Mouse (Mus musculus): Measurements from ENCODE around the gene Tyro3. TPM values are rescaled to one million over a fixed set of nuclear protein-coding genes. Genes with fewer than 3 reads are reported as not detected.

Gene Tyro3
- polyA plus RNA-seq, 2 experiments = 0.65 to 0.71 TPM

- Histone ChIP-seq H3K36me3 (replicated peaks; ENCODE audit: control insufficient read depth, insufficient read depth, low read depth) (no peaks in the 10 kb centered on the region), H3K27ac (no peak overlapping the region), H3K9me3 (ENCODE audit: control insufficient read depth, low read length) (no peaks in the 10 kb centered on the region), H3K27me3 (ENCODE audit: control insufficient read depth, insufficient read depth, low read length) (no peaks in the 10 kb centered on the region), H3K9ac (replicated peaks) (no peak overlapping the region), H3K4me2 (ENCODE audit: low read depth) (no peak overlapping the region), H3K4me1 (replicated peaks; ENCODE audit: control insufficient read depth in 2 of 2, insufficient read depth in 2 of 2, low read length in 1 of 2) (peaks cover 0 to 2% of the 10 kb centered on the region in 2 experiments; a peak in 1 of 4 replicates), H3K4me3 (ENCODE audit: insufficient read depth in 1 of 2, low read depth in 2 of 2, low read length in 2 of 2) (no peak overlapping the region)
- DNase-seq (ENCODE audit: low read depth in 3 of 3, low spot score in 3 of 3) = no peak
- 66% methylated on average over 12 of the region's 12 CpGs for WGBS (ENCODE audit: insufficient replicate concordance)
- ATAC-seq (ENCODE audit: insufficient read depth) = no peak
- TF ChIP-seq EP300 (IDR thresholded peaks at IDR 0.05; ENCODE audit: low read depth) = no peak
- TF ChIP-seq CTCF (IDR thresholded peaks at IDR 0.05; ENCODE audit: low read depth) = no peak
Observed at GRCm38 (mm10) chr2:119810890-119811289, 13.4 kb downstream of the Tyro3 start.

GRCm38 (mm10) chr2:119811490-119812146, 14.1 kb downstream of the Tyro3 start:
- no peak overlapping the region for H3K27ac ChIP-seq
- peaks cover 0 to 2% of the 10 kb centered on the region in 2 experiments; a peak in 1 of 4 replicates for H3K4me1 ChIP-seq (replicated peaks; ENCODE audit: control insufficient read depth in 2 of 2, insufficient read depth in 2 of 2, low read length in 1 of 2)
- TF ChIP-seq EP300 (IDR thresholded peaks at IDR 0.05; ENCODE audit: low read depth) (no peak), CTCF (IDR thresholded peaks at IDR 0.05; ENCODE audit: low read depth) (no peak)
- H3K4me2 ChIP-seq (ENCODE audit: low read depth) = no peak overlapping the region
- H3K9me3 ChIP-seq (ENCODE audit: control insufficient read depth, low read length) = no peaks in the 10 kb centered on the region
- no peaks in the 10 kb centered on the region for H3K27me3 ChIP-seq (ENCODE audit: control insufficient read depth, insufficient read depth, low read length)
- H3K9ac ChIP-seq (replicated peaks) = no peak overlapping the region
- H3K36me3 ChIP-seq (replicated peaks; ENCODE audit: control insufficient read depth, insufficient read depth, low read depth) = no peaks in the 10 kb centered on the region
- DNase-seq (ENCODE audit: low read depth in 3 of 3, low spot score in 3 of 3) = no peak
- ATAC-seq (ENCODE audit: insufficient read depth) = no peak
- no peak overlapping the region for H3K4me3 ChIP-seq (ENCODE audit: insufficient read depth in 1 of 2, low read depth in 2 of 2, low read length in 2 of 2)
- WGBS (ENCODE audit: insufficient replicate concordance) = 61% methylated on average over 14 of the region's 14 CpGs

GRCm38 (mm10) chr2:119814376-119814933, 16.9 kb downstream of the Tyro3 start:
- H3K4me3 ChIP-seq (ENCODE audit: insufficient read depth in 1 of 2, low read depth in 2 of 2, low read length in 2 of 2) = no peak overlapping the region
- no peak for DNase-seq (ENCODE audit: low read depth in 3 of 3, low spot score in 3 of 3)
- WGBS (ENCODE audit: insufficient replicate concordance) = 43% methylated on average over 7 of the region's 7 CpGs

GRCm38 (mm10) chr2:119816611-119817010, 19.1 kb downstream of the Tyro3 start:
- TF ChIP-seq CTCF (IDR thresholded peaks at IDR 0.05; ENCODE audit: low read depth) (no peak), EP300 (IDR thresholded peaks at IDR 0.05; ENCODE audit: low read depth) (no peak)
- no peak for DNase-seq (ENCODE audit: low read depth in 3 of 3, low spot score in 3 of 3)
- Histone ChIP-seq H3K27ac (no peak overlapping the region), H3K4me3 (ENCODE audit: insufficient read depth in 1 of 2, low read depth in 2 of 2, low read length in 2 of 2) (no peak overlapping the region), H3K4me1 (replicated peaks; ENCODE audit: control insufficient read depth in 2 of 2, insufficient read depth in 2 of 2, low read length in 1 of 2) (no peaks in the 10 kb centered on the region), H3K9me3 (ENCODE audit: control insufficient read depth, low read length) (no peaks in the 10 kb centered on the region), H3K36me3 (replicated peaks; ENCODE audit: control insufficient read depth, insufficient read depth, low read depth) (no peaks in the 10 kb centered on the region), H3K4me2 (ENCODE audit: low read depth) (no peak overlapping the region), H3K9ac (replicated peaks) (no peak overlapping the region), H3K27me3 (ENCODE audit: control insufficient read depth, insufficient read depth, low read length) (no peaks in the 10 kb centered on the region)
- WGBS (ENCODE audit: insufficient replicate concordance) = 82% methylated on average over 13 of the region's 13 CpGs
- ATAC-seq (ENCODE audit: insufficient read depth) = no peak

More at GRCm38 (mm10) chr2:119814376-119814933, 16.9 kb downstream of the Tyro3 start:
- Histone ChIP-seq H3K36me3 (replicated peaks; ENCODE audit: control insufficient read depth, insufficient read depth, low read depth) (no peaks in the 10 kb centered on the region), H3K4me1 (replicated peaks; ENCODE audit: control insufficient read depth in 2 of 2, insufficient read depth in 2 of 2, low read length in 1 of 2) (no peaks in the 10 kb centered on the region), H3K27ac (no peak overlapping the region), H3K9ac (replicated peaks) (no peak overlapping the region), H3K27me3 (ENCODE audit: control insufficient read depth, insufficient read depth, low read length) (no peaks in the 10 kb centered on the region), H3K4me2 (ENCODE audit: low read depth) (no peak overlapping the region), H3K9me3 (ENCODE audit: control insufficient read depth, low read length) (no peaks in the 10 kb centered on the region)
- TF ChIP-seq CTCF (IDR thresholded peaks at IDR 0.05; ENCODE audit: low read depth) = no peak
- TF ChIP-seq EP300 (IDR thresholded peaks at IDR 0.05; ENCODE audit: low read depth) = no peak
- ATAC-seq (ENCODE audit: insufficient read depth) = no peak

- no peak overlapping the region for H3K4me2 ChIP-seq (ENCODE audit: low read depth)
- H3K36me3 ChIP-seq (replicated peaks; ENCODE audit: control insufficient read depth, insufficient read depth, low read depth) = no peaks in the 10 kb centered on the region
- H3K27ac ChIP-seq = no peak overlapping the region
- DNase-seq (ENCODE audit: low read depth in 3 of 3, low spot score in 3 of 3) = no peak
- H3K27me3 ChIP-seq (ENCODE audit: control insufficient read depth, insufficient read depth, low read length) = no peaks in the 10 kb centered on the region
- no peak for ATAC-seq (ENCODE audit: insufficient read depth)
- no peaks in the 10 kb centered on the region for H3K9me3 ChIP-seq (ENCODE audit: control insufficient read depth, low read length)
- H3K9ac ChIP-seq (replicated peaks) = no peak overlapping the region
- TF ChIP-seq CTCF (IDR thresholded peaks at IDR 0.05; ENCODE audit: low read depth) = no peak
- TF ChIP-seq EP300 (IDR thresholded peaks at IDR 0.05; ENCODE audit: low read depth) = no peak
- H3K4me1 ChIP-seq (replicated peaks; ENCODE audit: control insufficient read depth in 2 of 2, insufficient read depth in 2 of 2, low read length in 1 of 2) = no peaks in the 10 kb centered on the region
- H3K4me3 ChIP-seq (ENCODE audit: insufficient read depth in 1 of 2, low read depth in 2 of 2, low read length in 2 of 2) = no peak overlapping the region
- WGBS (ENCODE audit: insufficient replicate concordance) = 64% methylated on average over 5 of the region's 5 CpGs
Observed at GRCm38 (mm10) chr2:119817047-119817446, 19.5 kb downstream of the Tyro3 start.
